Mouse (Mus musculus): ENCODE results near the gene Ereg.

GRCm38 (mm10) chr5:91038963-91039362 is 35.5 kb upstream of the Ereg start:
- TF ChIP-seq CTCF (IDR thresholded peaks at IDR 0.05; ENCODE audit: borderline replicate concordance, extremely low read depth, insufficient read depth, insufficient read length) (no peak), POLR2A (IDR thresholded peaks at IDR 0.05; ENCODE audit: borderline replicate concordance, extremely low read depth, insufficient read depth, insufficient read length, poor library complexity, severe bottlenecking) (no peak)

All from brain, embryonic 14.5 days (tissue).